Mouse (Mus musculus) lung, postnatal 25 days (tissue): ENCODE measurements around the gene Olfr1253.

Experiments
- DNase-seq: peaks from one replicate; pipeline ENCODE4 v3.0.0; 2022; ENCODE audit warnings: low spot score

The Olfr1253 gene

DNA sequence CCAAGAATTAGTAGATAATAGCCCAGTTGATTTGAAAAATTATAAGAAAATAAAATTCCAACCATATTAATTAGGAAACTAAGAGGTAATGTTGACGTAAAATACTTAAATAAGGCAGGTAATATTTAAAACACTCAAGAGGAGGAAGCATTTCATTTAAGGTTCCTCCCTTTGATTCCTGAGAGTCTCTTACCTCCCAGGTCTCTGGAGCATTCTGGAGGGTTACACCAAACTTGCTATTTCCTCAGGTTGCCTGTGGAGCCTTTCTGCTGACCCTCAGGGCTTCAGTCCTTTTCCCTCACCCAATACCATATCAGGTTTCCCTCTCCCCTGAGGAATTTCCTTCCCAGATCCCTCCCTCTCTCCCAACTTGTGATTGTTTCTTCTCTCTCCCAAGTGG lies at the start of gene Olfr1253:
TSS of gene Olfr1253 (minus strand) at position 101 of the 400 bp plus-strand sequence.
- no peak for DNase-seq

DNA sequence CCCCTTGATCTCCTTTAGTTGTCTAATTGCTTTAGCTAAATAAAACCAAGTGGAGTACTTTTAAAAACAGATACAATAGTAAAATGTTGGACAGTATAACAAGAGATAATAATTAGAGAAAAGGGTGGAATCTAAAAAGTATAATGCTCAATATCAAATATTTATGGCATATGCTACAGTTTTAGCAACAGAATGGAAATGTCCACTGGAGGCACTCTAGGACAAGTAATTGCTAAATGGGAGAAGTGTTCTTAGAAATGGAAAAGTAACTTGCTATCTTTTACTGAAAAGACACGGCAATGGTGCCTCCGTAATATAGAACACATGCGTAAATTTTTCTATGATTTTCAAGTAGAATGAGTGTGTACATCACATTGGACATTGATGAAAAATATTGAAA lies 42.7 kb upstream of the Olfr1253 start:
- DNase-seq, result no peak

DNA sequence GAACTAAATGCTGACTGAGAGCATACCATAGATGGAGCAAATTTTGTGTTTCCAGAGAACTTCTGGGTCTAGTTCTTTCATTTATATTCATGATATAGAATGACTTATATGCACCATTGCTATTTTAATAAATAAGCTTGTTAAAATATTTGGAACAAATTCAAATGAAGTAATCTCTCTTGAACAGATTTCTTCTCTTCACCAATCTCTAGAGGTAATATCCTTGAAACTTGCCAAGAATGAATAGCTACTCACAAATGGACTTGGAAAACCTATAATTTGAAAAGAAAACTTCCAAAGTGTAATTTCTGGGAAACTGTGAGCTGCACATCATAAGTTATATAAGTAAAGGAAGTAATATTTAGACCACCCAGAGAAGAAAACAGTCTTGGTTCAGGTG lies 36.6 kb upstream of the Olfr1253 start, which contains the start of gene Olfr1254:
TSS of gene Olfr1254 (minus strand) at position 101 of the 400 bp plus-strand sequence.
- no peak for DNase-seq

DNA sequence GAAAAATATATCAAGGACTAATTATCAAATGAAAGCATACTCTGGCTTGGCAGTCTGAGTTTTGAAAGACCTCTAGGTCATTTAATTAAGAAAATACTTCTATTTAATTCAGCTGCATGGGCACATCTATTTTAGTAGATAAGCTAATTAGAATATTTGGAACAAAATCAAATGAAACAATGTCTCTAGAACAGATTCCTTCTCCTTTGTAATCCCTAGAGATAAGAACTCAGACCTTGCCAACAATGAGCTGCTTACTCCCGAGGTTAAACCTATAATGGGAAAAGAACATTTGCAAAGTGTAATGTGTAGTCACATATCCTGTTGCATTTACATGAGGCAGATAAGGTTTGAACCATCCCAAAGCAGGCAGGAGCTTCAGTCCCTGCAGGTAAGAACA lies 32.0 kb downstream of the Olfr1253 start, which contains the start of gene Olfr1252:
TSS of gene Olfr1252 (minus strand) at position 101 of the 400 bp plus-strand sequence.
- no peak for DNase-seq
